Mouse (Mus musculus) liver, adult 2 months (tissue): ENCODE results near the gene Cisd3. TPM values are rescaled to one million over a fixed set of nuclear protein-coding genes. Genes with fewer than 3 reads are reported as not detected.
A peak's percentile ranks its signal among the peaks of the same experiment; 100 is the strongest.

ENCODE experiments used
- DNase-seq: peaks from one replicate; pipeline ENCODE4 v3.0.0-alpha.2; 2011; ENCODE audit warnings: low read depth, low spot score; ENCODE audit errors: extremely low read depth
- H3K27ac ChIP-seq: fragments of 200-500 bp; replicated peaks from 2 replicates; pipeline ENCODE4 v1.5.1; 2012; ENCODE audit warnings: low read depth, mild to moderate bottlenecking, control low read depth, inconsistent platforms, low read length; ENCODE audit not compliant: insufficient read depth
- H3K27me3 ChIP-seq: fragments of 200-500 bp; 2 replicates; pipeline ENCODE4 v1.6.1; 2012; ENCODE audit warnings: mild to moderate bottlenecking, moderate library complexity, low read length, inconsistent platforms; ENCODE audit not compliant: control insufficient read depth, insufficient read depth
- H3K36me3 ChIP-seq: fragments of 200-500 bp; 2 replicates; pipeline ENCODE4 v1.6.1; 2012; ENCODE audit warnings: low read length, inconsistent platforms; ENCODE audit not compliant: control insufficient read depth, insufficient read depth
- H3K4me1 ChIP-seq: fragments of 200-500 bp; 2 replicates; pipeline ENCODE4 v1.6.1; 2011; ENCODE audit warnings: low read length; ENCODE audit not compliant: control insufficient read depth, insufficient read depth
- H3K4me3 ChIP-seq: fragments of 200-500 bp; 2 replicates; pipeline ENCODE4 v1.5.1; 2011; ENCODE audit warnings: low read depth, mild to moderate bottlenecking, control low read depth, low read length, moderate library complexity; ENCODE audit not compliant: insufficient read depth
- H3K79me2 ChIP-seq: fragments of 200-500 bp; 2 replicates; pipeline ENCODE4 v1.6.1; 2012; ENCODE audit warnings: inconsistent platforms, mild to moderate bottlenecking, low read length, moderate library complexity; ENCODE audit not compliant: control insufficient read depth, insufficient read depth
- H3K9ac ChIP-seq: fragments of 200-500 bp; 2 replicates; pipeline ENCODE4 v1.6.1; 2012; ENCODE audit warnings: low read depth, mild to moderate bottlenecking, control low read depth, inconsistent platforms, low read length
- CTCF ChIP-seq: fragments of 200-500 bp; IDR thresholded peaks from 2 replicates; pipeline ENCODE4 v1.5.1; 2011; ENCODE audit warnings: low read depth, low read length, control low read depth
- POLR2A ChIP-seq: fragments of 200-500 bp; IDR thresholded peaks from 2 replicates; pipeline ENCODE4 v1.6.1; 2011; ENCODE audit warnings: low read length, control low read depth; ENCODE audit not compliant: insufficient read depth; ENCODE audit errors: extremely low read depth
- WGBS: fragments of 180-500 bp; shearing (Covaris S2); methylation state at CpG from one replicate; pipeline ENCODE4 v1.1.7; 2018; 5-methylcytosine and 5-hydroxymethylcytosine counted together
- polyA plus RNA-seq: library from polyadenylated mRNA; depleted of rRNA; stranded (reverse); fragments of >200 nt; gene quantifications from 2 replicates; pipeline ENCODE4 v1.2.3, GENCODE M21; 2012
- total RNA-seq: library from RNA; depleted of rRNA; stranded (reverse); fragments of >200 nt; gene quantifications from 2 replicates; pipeline ENCODE4 v1.2.3, GENCODE M21; 2014

Cisd3 gene
- total and polyA plus RNA-seq, 2 experiments, result 35.7 to 73.6 TPM

- TF ChIP-seq CTCF, result no peak
- 0 out of 2 replicates have a peak, but pooled peaks have one; percentile 34 for TF ChIP-seq POLR2A
- peak; percentile 48 for DNase-seq
- H3K27me3 ChIP-seq, result no peaks in the 10 kb centered on the region
- H3K9ac ChIP-seq, result peak overlapping the region; percentile 86
- no peaks in the 10 kb centered on the region for H3K36me3 ChIP-seq
- H3K4me3 ChIP-seq, result peak overlapping the region; percentile 76
- 2% methylated on average over 5 of the region's 9 CpGs for WGBS
- H3K4me1 ChIP-seq, result peaks cover 11% of the 10 kb centered on the region
- peak overlapping the region; percentile 69 for H3K27ac ChIP-seq
- peaks cover 10% of the 10 kb centered on the region; the same call in 1 of the 2 replicates for H3K79me2 ChIP-seq
Observed at GRCm38 (mm10) chr11:97699626-97700002, 14.0 kb downstream of the Cisd3 start.

GRCm38 (mm10) chr11:97700003-97700745 is 14.5 kb downstream of the Cisd3 start, which contains the start of gene Pcgf2:
Gene Pcgf2 (minus strand): TSS chr11:97700497.
- Histone ChIP-seq H3K79me2 (peaks cover 12% of the 10 kb centered on the region; the same call in 1 of the 2 replicates), H3K9ac (peak within 1 kb of the TSS; percentile 86), H3K4me3 (peak within 1 kb of the TSS; percentile 76), H3K27me3 (no peaks in the 10 kb centered on the region), H3K36me3 (no peaks in the 10 kb centered on the region), H3K27ac (peak within 1 kb of the TSS; percentile 69), H3K4me1 (peaks cover 10% of the 10 kb centered on the region)
- WGBS, result under 1% methylated on average over 85 of the region's 85 CpGs
- peak; percentile 47 for DNase-seq
- TF ChIP-seq CTCF, result no peak
- TF ChIP-seq POLR2A, result 0 out of 2 replicates have a peak, but pooled peaks have one; percentile 41

DNA sequence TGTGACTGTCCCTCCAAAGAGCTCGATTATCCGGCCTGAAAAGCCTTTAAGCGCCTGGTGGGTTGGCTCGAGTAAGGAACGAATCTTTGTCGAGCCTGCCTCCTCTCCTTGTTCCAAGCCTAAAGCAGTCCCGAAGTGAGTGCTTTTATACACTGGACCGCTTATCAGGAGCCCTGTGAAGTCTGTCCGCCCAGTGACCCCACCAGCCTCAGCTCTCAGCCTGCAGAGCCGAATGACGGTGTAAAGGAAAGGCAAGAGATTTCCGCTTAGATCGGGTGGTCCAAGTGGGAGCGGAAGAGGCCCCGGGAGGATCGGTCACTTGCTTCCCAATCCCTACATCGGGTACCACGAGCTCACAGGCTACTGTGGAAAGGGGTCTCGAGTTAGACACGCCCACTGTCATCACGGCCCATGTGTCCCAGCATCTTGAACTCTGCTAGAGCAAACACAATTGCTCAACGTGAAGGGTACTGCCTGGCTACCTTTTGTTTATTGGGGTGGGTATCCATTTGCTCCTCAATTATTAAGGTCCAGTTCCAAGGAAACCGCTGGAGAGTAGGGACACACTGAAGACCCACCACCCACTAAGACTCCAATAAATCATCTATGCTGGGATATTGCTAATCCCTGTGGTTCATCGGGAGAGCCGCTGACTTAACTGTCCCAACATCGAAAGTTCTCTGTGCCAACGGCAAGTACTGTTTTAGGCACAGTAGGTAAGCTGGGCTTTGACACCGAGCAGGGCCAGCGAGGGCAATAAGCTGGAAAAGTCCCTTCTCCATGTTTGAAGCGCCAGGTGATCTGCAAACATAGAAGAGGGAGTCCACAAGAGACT is 15.3 kb downstream of the Cisd3 start:
- peak overlapping the region; percentile 69 for H3K27ac ChIP-seq
- peak; percentile 30 for DNase-seq
- TF ChIP-seq CTCF, result no peak
- TF ChIP-seq POLR2A, result 0 out of 2 replicates have a peak, but pooled peaks have one; percentile 31
- 24% methylated on average over 30 of the region's 30 CpGs for WGBS
- peaks cover 9% of the 10 kb centered on the region for H3K4me1 ChIP-seq
- peak overlapping the region; percentile 76 for H3K4me3 ChIP-seq
- H3K9ac ChIP-seq, result peak overlapping the region; percentile 86
- H3K27me3 ChIP-seq, result no peaks in the 10 kb centered on the region
- H3K36me3 ChIP-seq, result no peaks in the 10 kb centered on the region; the same call in 1 of the 2 replicates
- H3K79me2 ChIP-seq, result peaks cover 12% of the 10 kb centered on the region; the same call in 1 of the 2 replicates

DNA sequence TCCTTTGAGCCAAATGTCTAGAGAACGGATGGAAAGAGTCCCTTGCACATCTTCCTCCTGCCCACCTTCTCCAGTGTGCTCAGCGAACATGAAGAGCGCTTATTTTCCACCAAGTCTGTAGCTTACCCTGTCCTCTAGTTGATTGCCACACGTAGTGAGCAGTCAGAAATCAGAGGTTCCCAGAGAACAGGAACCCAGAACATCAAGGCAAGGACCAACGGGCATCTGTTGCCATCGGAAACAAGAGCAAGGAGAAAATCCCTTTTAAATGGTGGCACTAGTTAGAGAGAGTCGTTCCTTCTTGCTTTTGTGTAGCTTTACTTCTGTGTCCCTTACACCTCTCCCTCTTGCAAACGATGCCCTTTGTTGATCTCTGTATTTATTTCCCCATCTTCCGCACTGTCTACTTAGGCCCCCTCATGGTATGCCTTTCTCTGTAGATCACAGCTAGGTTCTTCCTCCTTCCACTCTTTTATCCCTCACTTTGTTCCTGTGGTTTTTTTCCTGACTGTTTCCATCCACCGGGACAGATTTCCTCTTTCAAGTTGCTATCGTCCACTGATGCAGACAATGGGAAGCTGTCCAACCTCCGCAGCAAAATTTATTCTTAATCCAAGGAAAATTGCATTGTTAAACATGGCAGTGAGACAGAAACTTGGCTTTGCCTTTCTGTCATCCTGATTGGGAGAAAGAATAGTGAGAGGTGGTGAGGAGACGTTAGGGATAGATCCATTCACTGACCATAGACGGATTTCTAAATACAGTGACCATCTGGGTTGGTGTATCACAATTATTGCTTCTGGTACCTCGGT is 16.2 kb downstream of the Cisd3 start:
- no peak overlapping the region for H3K4me3 ChIP-seq
- TF ChIP-seq POLR2A (no peak), CTCF (no peak)
- H3K9ac ChIP-seq, result no peak overlapping the region
- no peaks in the 10 kb centered on the region for H3K27me3 ChIP-seq
- H3K4me1 ChIP-seq, result peaks cover 9% of the 10 kb centered on the region
- no peaks in the 10 kb centered on the region; the same call in 1 of the 2 replicates for H3K36me3 ChIP-seq
- 50% methylated on average over 15 of the region's 15 CpGs for WGBS
- H3K79me2 ChIP-seq, result peaks cover 12% of the 10 kb centered on the region; the same call in 1 of the 2 replicates
- no peak overlapping the region for H3K27ac ChIP-seq
- no peak for DNase-seq

GRCm38 (mm10) chr11:97702393-97702745 is 16.7 kb downstream of the Cisd3 start:
- H3K4me1 ChIP-seq, result peaks cover 9% of the 10 kb centered on the region
- H3K9ac ChIP-seq, result peak overlapping the region; percentile 73
- under 1% methylated on average over 24 of the region's 24 CpGs for WGBS
- no peaks in the 10 kb centered on the region for H3K27me3 ChIP-seq
- H3K4me3 ChIP-seq, result peak overlapping the region; percentile 72
- DNase-seq, result peak; percentile 76
- H3K36me3 ChIP-seq, result peaks cover 6% of the 10 kb centered on the region
- peaks cover 12% of the 10 kb centered on the region; the same call in 1 of the 2 replicates for H3K79me2 ChIP-seq
- no peak for TF ChIP-seq CTCF
- TF ChIP-seq POLR2A, result no peak
- H3K27ac ChIP-seq, result peak overlapping the region; percentile 43
